8 mouse cellular contexts compared by ENCODE assay signal in the genomic region with DNA sequence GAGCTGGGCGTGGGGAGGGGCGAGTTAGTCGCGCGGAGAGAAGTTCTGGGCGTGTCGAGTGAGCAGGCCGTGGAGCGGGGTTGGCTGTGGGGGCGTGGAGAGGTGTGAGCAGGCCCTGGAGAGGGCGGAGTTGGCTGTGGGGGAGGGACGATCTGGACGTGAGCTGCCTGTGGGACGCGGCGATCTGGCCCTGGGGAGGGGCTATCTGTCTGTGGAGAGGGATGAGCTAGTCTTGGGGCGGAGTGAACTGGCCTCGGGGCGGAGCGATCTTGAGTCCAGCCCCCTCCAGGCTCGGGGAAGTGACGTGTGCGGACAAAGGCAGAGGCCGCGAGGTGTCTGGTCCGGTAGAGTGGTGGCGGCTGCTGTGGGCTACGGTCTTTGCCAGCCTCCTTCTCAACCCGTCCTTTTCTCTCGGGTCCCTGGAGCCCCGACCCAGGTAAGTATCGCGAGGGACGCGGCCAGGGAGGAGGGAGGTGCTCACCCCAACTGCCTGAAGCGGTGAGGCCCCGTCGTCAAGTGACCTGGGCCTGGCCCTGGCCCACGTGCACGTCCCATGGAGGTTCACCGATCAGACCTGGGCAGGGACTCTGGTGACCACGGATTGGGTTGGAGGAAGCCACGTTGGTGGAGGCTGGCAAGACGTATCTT. TPM values are rescaled to one million over a fixed set of nuclear protein-coding genes. Genes with fewer than 3 reads are reported as not detected.
DNase-seq lines count a peak whose midpoint lies in the region; ATAC-seq lines count a peak whose summit lies in the region.

Gene Ntmt1 (plus strand): TSS at position 179 of the 648 bp plus-strand sequence.

- H3K27ac ChIP-seq in heart, embryonic 10.5 days = peak within 1 kb of the TSS; percentile 93
- H3K27ac ChIP-seq in kidney, embryonic 15.5 days = peak within 1 kb of the TSS; percentile 85

- peak; percentile 99 to 100 for DNase-seq in B cell, adult 2 months
- peak; percentile 100 for DNase-seq in brain, adult 2 months (ENCODE audit: low read depth, low spot score)
- DNase-seq in heart, embryonic 10.5 days (ENCODE audit: low spot score) = peak; percentile 100
- DNase-seq in liver = peak; percentile 100
- peak; percentile 98 to 99 for DNase-seq in spleen, postnatal 4 days (ENCODE audit: low spot score in 2 of 2)

- peak; percentile 95 for ATAC-seq in erythroblast, adult 5-6 weeks (replicated peaks; ENCODE audit: low FRiP score, poor library complexity, severe bottlenecking)
- peak; percentile 97 for ATAC-seq in kidney, embryonic 15.5 days (replicated peaks; ENCODE audit: low FRiP score)
- ATAC-seq in monocyte, adult 5-6 weeks (replicated peaks; ENCODE audit: insufficient number of reproducible peaks, low FRiP score, low TSS enrichment, poor library complexity, severe bottlenecking) = peak; percentile 97

- H3K36me3 ChIP-seq in heart, embryonic 10.5 days = peaks cover 21% of the 10 kb centered on the region
- H3K36me3 ChIP-seq in kidney, embryonic 15.5 days = peaks cover 14% of the 10 kb centered on the region

- under 1% methylated on average over 43 of the region's 44 CpGs for WGBS in heart, embryonic 10.5 days
- under 1% methylated on average over 43 of the region's 44 CpGs for WGBS in kidney, embryonic 15.5 days

- peaks cover 12% of the 10 kb centered on the region for H3K27me3 ChIP-seq in heart, embryonic 10.5 days (ENCODE audit: insufficient read depth, poor library complexity, severe bottlenecking)
- H3K27me3 ChIP-seq in kidney, embryonic 15.5 days = no peaks in the 10 kb centered on the region

- H3K4me3 ChIP-seq in heart, embryonic 10.5 days = peak within 1 kb of the TSS; percentile 75
- H3K4me3 ChIP-seq in kidney, embryonic 15.5 days (replicated peaks) = peak within 1 kb of the TSS; percentile 81

- H3K9me3 ChIP-seq in heart, embryonic 10.5 days = no peaks in the 10 kb centered on the region
- H3K9me3 ChIP-seq in kidney, embryonic 15.5 days (replicated peaks) = no peaks in the 10 kb centered on the region

- H3K9ac ChIP-seq in kidney, embryonic 15.5 days = peak within 1 kb of the TSS; percentile 91

- peaks cover 21% of the 10 kb centered on the region for H3K4me1 ChIP-seq in heart, embryonic 10.5 days
- peaks cover 42% of the 10 kb centered on the region for H3K4me1 ChIP-seq in kidney, embryonic 15.5 days

- H3K4me2 ChIP-seq in kidney, embryonic 15.5 days = peak within 1 kb of the TSS; percentile 88

RNA-seq across cellular contexts. Expression of gene Ntmt1, which starts in this region (rescaled TPM):
- total RNA-seq in erythroblast, adult 5-6 weeks (2015; ENCODE audit: low replicate concordance) = 2.7 TPM in 2 replicates
- 3.9 TPM in 1 of 2 replicates, not detected in the other for total RNA-seq in erythroblast, adult 5-6 weeks (2017; ENCODE audit: low replicate concordance)
- polyA plus RNA-seq in heart, embryonic 10.5 days (2016; fragmentation: Nextera tagmentation; extraction: Ambion mirVana) = 102 and 116 TPM in 2 replicates
- polyA plus RNA-seq in kidney, embryonic 15.5 days (2015; fragmentation: Nextera tagmentation; extraction: Ambion mirVana) = 82.6 and 96.6 TPM in 2 replicates
- total RNA-seq in monocyte, adult 5-6 weeks (2017) = 7.1 to 15.9 TPM (median 9.9 TPM) in 3 replicates

Comparison
In these comparisons a context has a peak if more than half of its experiments do, and no peak if none do; other contexts are left out.
1. Peak in every context shown above with its lines: DNase-seq, ATAC-seq, H3K4me3 ChIP-seq and H3K27ac ChIP-seq.